Mouse (Mus musculus): ENCODE measurements around the gene Lsg1. TPM values are rescaled to one million over a fixed set of nuclear protein-coding genes. Genes with fewer than 3 reads are reported as not detected.

Lsg1 gene
- total and polyA plus RNA-seq, 2 experiments from 2014 or later = 27.7 to 41.4 TPM

DNA sequence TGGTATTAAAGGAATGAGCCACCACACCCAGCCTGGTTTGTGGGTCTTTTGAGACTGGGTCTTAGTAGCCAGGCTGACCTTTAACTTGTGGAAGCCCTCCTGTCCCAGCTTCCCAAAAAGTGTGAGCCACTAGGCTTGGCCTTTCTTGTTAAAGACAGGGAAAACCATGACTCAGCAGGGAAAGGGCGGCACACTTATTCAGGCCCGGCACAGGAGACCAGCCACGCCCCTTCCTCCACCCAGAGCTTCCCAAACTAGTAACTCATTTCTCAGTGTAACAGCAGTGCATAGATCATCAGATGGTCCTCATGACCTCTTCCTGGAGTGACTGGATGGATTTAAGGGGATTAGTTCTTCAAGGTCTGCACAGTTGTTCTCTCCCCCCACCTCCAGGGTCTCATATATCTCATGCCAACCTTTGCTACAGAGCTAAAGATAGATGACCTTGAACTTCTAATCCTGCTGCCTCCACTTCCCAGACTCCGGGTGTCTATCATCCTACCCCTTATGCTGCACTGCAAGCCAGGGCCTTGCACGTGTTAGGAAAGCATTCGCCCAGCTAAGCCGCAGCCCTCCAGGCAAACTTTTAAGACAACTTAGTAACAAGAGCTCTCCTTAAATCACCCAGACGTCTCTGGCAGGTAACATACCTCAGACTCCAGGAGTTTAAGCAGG, 74.9 kb downstream of the Lsg1 start:
- ATAC-seq = no peak
- Histone ChIP-seq H3K4me3 (ENCODE audit: low read depth, low read length) (no peak overlapping the region), H3K9ac (no peak overlapping the region), H3K27me3 (ENCODE audit: insufficient read depth, low read length) (no peaks in the 10 kb centered on the region), H3K4me2 (ENCODE audit: low read depth) (no peak overlapping the region), H3K9me3 (ENCODE audit: low read length) (no peaks in the 10 kb centered on the region), H3K27ac (ENCODE audit: low read depth, low read length) (no peak overlapping the region), H3K4me1 (ENCODE audit: insufficient read depth) (peaks cover 5% of the 10 kb centered on the region; the same call in 1 of the 2 replicates), H3K36me3 (ENCODE audit: insufficient read depth) (peaks cover 39% of the 10 kb centered on the region)
- no peak for TF ChIP-seq CTCF (IDR thresholded peaks at IDR 0.05; ENCODE audit: low read depth)
- WGBS = 61% methylated on average over 8 of the region's 8 CpGs
- no peak for DNase-seq

DNA sequence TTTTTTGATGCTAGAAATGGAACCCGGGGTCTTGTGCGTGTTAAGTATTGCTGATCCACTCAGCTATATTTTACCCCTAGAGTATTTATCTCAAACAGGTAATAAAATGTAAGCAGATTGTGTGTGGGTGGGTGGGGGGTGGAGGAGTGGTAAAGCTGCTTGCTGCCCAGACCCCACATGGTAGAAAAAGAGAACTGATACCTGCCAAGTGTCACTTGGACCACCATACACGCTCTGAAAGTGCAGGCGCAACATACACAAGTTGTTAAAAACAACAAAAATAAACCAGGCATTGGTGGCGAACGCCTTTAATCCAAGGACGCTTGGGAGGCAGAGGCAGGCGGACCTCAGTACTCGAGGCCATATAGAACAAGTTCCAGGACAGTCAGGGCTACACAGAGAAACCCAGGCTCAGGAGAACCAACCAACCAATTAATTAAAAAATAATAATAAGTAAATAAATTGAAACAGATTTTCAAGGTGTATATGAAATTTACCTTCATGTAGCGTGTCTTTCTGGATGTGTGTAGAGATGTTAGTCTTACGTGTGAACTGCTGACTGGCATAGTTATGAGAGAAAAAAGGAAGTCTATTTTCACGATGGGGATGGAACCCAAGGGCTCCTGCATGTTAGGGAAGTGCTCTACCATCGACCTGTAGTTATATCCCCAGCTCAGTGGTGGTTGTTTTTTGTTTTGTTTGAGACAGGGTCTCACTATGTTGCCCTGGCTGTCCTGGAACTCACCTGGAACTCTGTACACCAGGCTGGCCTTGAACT, 75.6 kb downstream of the Lsg1 start:
- Histone ChIP-seq H3K27ac (ENCODE audit: low read depth, low read length) (peak overlapping the region; percentile 96; the same call in 1 of the 2 replicates), H3K9ac (peak overlapping the region; percentile 88), H3K4me3 (ENCODE audit: low read depth, low read length) (peak overlapping the region; percentile 61), H3K9me3 (ENCODE audit: low read length) (no peaks in the 10 kb centered on the region), H3K4me2 (ENCODE audit: low read depth) (peak overlapping the region; percentile 58), H3K36me3 (ENCODE audit: insufficient read depth) (peaks cover 38% of the 10 kb centered on the region), H3K4me1 (ENCODE audit: insufficient read depth) (peaks cover 5% of the 10 kb centered on the region; the same call in 1 of the 2 replicates), H3K27me3 (ENCODE audit: insufficient read depth, low read length) (no peaks in the 10 kb centered on the region)
- DNase-seq = no peak
- no peak for ATAC-seq
- WGBS = 78% methylated on average over 13 of the region's 13 CpGs
- TF ChIP-seq CTCF (IDR thresholded peaks at IDR 0.05; ENCODE audit: low read depth) = no peak

DNA sequence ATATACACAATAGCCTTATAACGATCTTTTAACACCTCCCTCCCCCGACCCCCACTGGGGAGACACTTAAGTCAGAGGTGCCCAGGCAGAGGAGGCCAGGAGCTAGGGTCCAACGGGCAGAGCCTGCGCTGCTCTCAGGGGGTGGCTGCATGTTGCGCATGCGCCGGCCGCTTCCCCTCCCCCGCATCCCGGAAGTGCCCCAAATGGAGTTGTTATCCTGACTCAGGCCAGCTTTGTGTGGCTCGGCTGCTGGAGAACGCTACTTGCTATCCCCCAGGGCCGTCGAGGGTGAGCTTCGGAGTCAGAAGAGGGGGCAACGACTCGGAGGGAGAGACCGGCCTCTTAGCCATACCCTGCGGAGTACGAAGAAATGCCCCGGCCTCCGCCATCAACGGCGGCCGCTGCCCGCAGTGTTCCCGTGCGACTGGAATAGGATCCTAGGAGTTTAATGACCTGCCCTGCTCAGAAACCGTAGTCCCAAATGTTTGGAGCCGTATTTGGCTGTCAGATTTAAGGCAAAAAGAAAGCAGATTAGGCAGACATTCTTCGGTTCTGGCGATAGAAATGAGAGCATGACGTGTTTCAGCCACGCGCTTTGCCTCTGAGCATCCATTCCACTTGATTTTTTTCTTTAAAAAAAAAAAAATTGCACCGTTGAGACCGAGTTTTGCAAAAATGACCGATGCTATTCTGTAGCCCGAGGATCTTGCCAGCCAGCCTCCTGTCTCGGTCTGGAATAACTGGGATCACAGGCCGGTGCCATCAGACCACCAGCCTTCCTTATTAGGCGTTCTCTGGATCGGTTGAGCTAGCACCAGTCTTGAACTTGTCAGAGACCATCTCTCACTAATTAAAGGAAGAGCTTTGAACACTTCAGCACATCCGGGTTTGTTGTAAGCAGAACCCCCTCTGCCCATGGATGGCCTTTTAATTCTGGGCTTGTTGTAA, 76.6 kb downstream of the Lsg1 start:
- peaks cover 32% of the 10 kb centered on the region for H3K36me3 ChIP-seq (ENCODE audit: insufficient read depth)
- peak; percentile 93 for ATAC-seq
- H3K9me3 ChIP-seq (ENCODE audit: low read length) = no peaks in the 10 kb centered on the region
- TF ChIP-seq CTCF (IDR thresholded peaks at IDR 0.05; ENCODE audit: low read depth) = no peak
- peak; percentile 93 for DNase-seq
- peak overlapping the region; percentile 88 for H3K9ac ChIP-seq
- H3K4me1 ChIP-seq (ENCODE audit: insufficient read depth) = peaks cover 5% of the 10 kb centered on the region; the same call in 1 of the 2 replicates
- 3% methylated on average over 44 of the region's 44 CpGs for WGBS
- peak overlapping the region; percentile 96 for H3K27ac ChIP-seq (ENCODE audit: low read depth, low read length)
- H3K4me3 ChIP-seq (ENCODE audit: low read depth, low read length) = peak overlapping the region; percentile 61
- H3K27me3 ChIP-seq (ENCODE audit: insufficient read depth, low read length) = no peaks in the 10 kb centered on the region
- H3K4me2 ChIP-seq (ENCODE audit: low read depth) = peak overlapping the region; percentile 58

Other genes starting within 250 kb of the Lsg1 start
- gene Atp13a3, start 181.6 kb downstream of the Lsg1 start, total RNA-seq (2014; rRNA removed) = 27.9 and 35.0 TPM in 2 replicates
- gene Atp13a3, start 181.6 kb downstream of the Lsg1 start, polyA plus RNA-seq (2015; fragmentation: Nextera tagmentation; extraction: Ambion mirVana) = 4.0 and 6.1 TPM in 2 replicates
- 107 and 113 TPM in 2 replicates for gene Tmem44, start 36.8 kb downstream of the Lsg1 start, total RNA-seq (2014; rRNA removed)
- 66.1 and 66.6 TPM in 2 replicates for gene Tmem44, start 36.8 kb downstream of the Lsg1 start, polyA plus RNA-seq (2015; fragmentation: Nextera tagmentation; extraction: Ambion mirVana)
- gene Fam43a, start 12.1 kb upstream of the Lsg1 start, total RNA-seq (2014; rRNA removed) = 12.3 and 17.4 TPM in 2 replicates
- 10.0 and 10.5 TPM in 2 replicates for gene Fam43a, start 12.1 kb upstream of the Lsg1 start, polyA plus RNA-seq (2015; fragmentation: Nextera tagmentation; extraction: Ambion mirVana)

Data from forebrain, postnatal 0 days (tissue).